Mouse (Mus musculus) heart, postnatal 0 days (tissue): Measurements from ENCODE around the gene Ift20. TPM values are rescaled to one million over a fixed set of nuclear protein-coding genes. Genes with fewer than 3 reads are reported as not detected.
"Not testable (repeated sequence)": the region's sequence is repeated elsewhere in the genome, so short reads cannot be mapped to it uniquely, and the experiment has no call there.

Experiments
- ATAC-seq: fragments of 200-750 bp; cut with Nextera tagmentation; 2 replicates; pipeline ENCODE4 v1.8.0; 2017; ENCODE audit warnings: low read depth, moderate number of reproducible peaks, moderate library complexity; ENCODE audit not compliant: insufficient read depth
- DNase-seq: peaks from one replicate; pipeline ENCODE4 v3.0.0-alpha.2; 2016; ENCODE audit warnings: low spot score
- H3K27ac ChIP-seq: fragments of 300-500 bp; sonication (generic); 2 replicates; pipeline ENCODE4 v1.5.1; 2014; ENCODE audit warnings: low read depth, mild to moderate bottlenecking
- H3K27me3 ChIP-seq: fragments of 300-500 bp; sonication (generic); 2 replicates; pipeline ENCODE4 v1.6.1; 2014; ENCODE audit warnings: low read length, mixed read lengths; ENCODE audit not compliant: control insufficient read depth, insufficient read depth
- H3K36me3 ChIP-seq: fragments of 300-500 bp; sonication (generic); replicated peaks from 2 replicates; pipeline ENCODE4 v1.6.1; 2014; ENCODE audit warnings: low read length, mixed read lengths; ENCODE audit not compliant: control insufficient read depth, insufficient read depth
- H3K4me1 ChIP-seq: fragments of 300-500 bp; sonication (generic); 2 replicates; pipeline ENCODE4 v1.6.1; 2014; ENCODE audit warnings: antibody characterized with exemption; ENCODE audit not compliant: control insufficient read depth, insufficient read depth
- H3K4me2 ChIP-seq: fragments of 300-500 bp; sonication (generic); 2 replicates; pipeline ENCODE4 v1.6.1; 2014; ENCODE audit warnings: low read depth, mild to moderate bottlenecking, low read length, moderate library complexity
- H3K4me3 ChIP-seq: fragments of 300-500 bp; sonication (generic); 2 replicates; pipeline ENCODE4 v1.5.1; 2014; ENCODE audit warnings: low read depth, low read length
- H3K9ac ChIP-seq: fragments of 300-500 bp; sonication (generic); replicated peaks from 2 replicates; pipeline ENCODE4 v1.6.1; 2014; ENCODE audit warnings: low read depth, low read length, mixed read lengths
- H3K9me3 ChIP-seq: fragments of 300-500 bp; sonication (generic); replicated peaks from 2 replicates; pipeline ENCODE4 v1.6.1; 2016; ENCODE audit warnings: low read length; ENCODE audit not compliant: control insufficient read depth
- CTCF ChIP-seq: IDR thresholded peaks from 2 replicates; pipeline ENCODE4 v1.5.1; 2016; ENCODE audit warnings: antibody characterized with exemption, control low read depth, low read depth
- EP300 ChIP-seq: IDR thresholded peaks from 2 replicates; pipeline ENCODE4 v1.6.1; 2016; ENCODE audit warnings: antibody characterized with exemption, low read depth
- whole genome bisulfite sequencing: fragments of 180-500 bp; shearing (Covaris S2); extraction: QIAGEN DNeasy Blood & Tissue Kit; methylation state at CpG from one replicate; pipeline ENCODE4 v1.1.7; 2014; 5-methylcytosine and 5-hydroxymethylcytosine counted together
- polyA plus RNA-seq: library from polyadenylated mRNA; unstranded; fragments of >200 nt; fragmentation: Nextera tagmentation; extraction: Ambion mirVana; gene quantifications from 2 replicates; pipeline ENCODE4 v1.2.1, GENCODE M21; 2015
- total RNA-seq: library from RNA; depleted of rRNA; stranded (reverse); fragments of >200 nt; gene quantifications from 2 replicates; pipeline ENCODE4 v1.2.3, GENCODE M21; 2014; ENCODE audit warnings: low replicate concordance

The Ift20 gene
- total and polyA plus RNA-seq, 2 experiments from 2014 or later = 90.8 to 111 TPM

DNA sequence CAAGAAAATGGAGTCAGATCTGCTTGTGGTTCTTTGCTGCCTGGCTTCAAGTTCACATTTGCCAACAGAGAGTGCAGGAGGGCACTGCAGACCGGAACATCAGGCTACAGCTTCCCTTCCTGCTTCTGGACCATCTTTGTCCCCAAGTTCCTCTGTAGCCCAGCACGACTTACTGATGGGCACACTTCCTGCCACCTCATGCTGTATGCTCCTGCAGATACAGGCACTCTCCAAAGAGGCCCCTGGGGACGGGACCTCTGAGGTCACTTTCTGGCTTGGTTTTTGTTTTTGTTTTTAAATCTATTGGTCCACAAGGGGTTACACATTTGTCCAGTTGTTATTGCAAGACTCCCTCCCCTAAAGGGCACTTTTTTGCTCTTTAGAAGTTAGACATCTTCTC lies 33.6 kb downstream of the Ift20 start:
- H3K4me1 ChIP-seq = peaks cover 6% of the 10 kb centered on the region
- no peak overlapping the region for H3K4me3 ChIP-seq
- H3K9ac ChIP-seq = no peak overlapping the region
- peaks cover 48% of the 10 kb centered on the region for H3K36me3 ChIP-seq
- no peak for ATAC-seq
- H3K9me3 ChIP-seq = no peaks in the 10 kb centered on the region
- TF ChIP-seq CTCF = no peak
- TF ChIP-seq EP300 = no peak
- no peak overlapping the region for H3K4me2 ChIP-seq
- H3K27ac ChIP-seq = no peak overlapping the region
- DNase-seq = no peak
- 47% methylated on average over 3 of the region's 3 CpGs for WGBS
- H3K27me3 ChIP-seq = no peaks in the 10 kb centered on the region

DNA sequence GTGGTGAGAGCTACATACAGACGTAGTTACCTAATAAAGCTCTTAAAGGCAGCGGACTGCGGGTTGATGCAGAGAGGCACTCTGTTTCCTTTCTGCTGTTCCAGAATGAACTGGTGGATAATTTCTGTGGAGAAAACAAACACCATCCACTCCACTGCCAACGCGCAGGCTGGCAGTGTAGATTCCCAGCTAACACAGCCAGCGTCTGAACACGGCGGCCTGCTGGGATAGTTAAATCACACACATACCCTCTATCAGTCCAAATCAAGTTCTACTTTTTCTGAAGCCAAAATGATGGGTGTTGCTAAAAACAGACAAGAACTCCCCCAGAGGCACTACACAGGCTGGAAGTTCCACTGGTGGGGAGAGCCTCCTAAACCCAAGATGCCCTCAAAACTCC lies 35.3 kb downstream of the Ift20 start:
- Histone ChIP-seq H3K4me3 (no peak overlapping the region), H3K4me2 (no peak overlapping the region), H3K36me3 (peaks cover 50% of the 10 kb centered on the region), H3K27me3 (no peaks in the 10 kb centered on the region), H3K9ac (no peak overlapping the region), H3K27ac (no peak overlapping the region), H3K9me3 (no peaks in the 10 kb centered on the region), H3K4me1 (peaks cover 3% of the 10 kb centered on the region; the same call in 1 of the 2 replicates)
- no peak for ATAC-seq
- WGBS = 95% methylated on average over 8 of the region's 8 CpGs
- TF ChIP-seq CTCF (no peak), EP300 (no peak)
- DNase-seq = no peak

DNA sequence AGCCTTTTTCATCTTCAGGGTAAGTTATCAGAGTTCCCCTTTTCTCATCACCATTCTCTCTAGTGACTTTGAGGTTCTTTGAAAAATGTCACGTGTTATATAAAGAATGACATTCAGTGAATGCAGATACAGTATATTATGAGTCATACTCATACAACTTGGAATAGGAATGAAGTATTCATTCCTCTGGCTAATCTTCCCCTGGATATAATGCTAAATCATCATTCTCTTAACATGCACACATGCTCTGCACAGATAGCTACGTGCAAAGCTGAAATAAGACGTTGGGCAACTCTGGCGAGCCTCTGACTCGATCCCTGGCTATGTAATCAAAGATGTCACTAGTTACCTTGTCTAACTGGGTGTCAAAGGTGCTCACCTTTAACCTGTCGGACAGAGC lies 35.7 kb downstream of the Ift20 start:
- DNase-seq = no peak
- Histone ChIP-seq H3K4me1 (no peaks in the 10 kb centered on the region), H3K4me3 (no peak overlapping the region), H3K9ac (no peak overlapping the region), H3K9me3 (no peaks in the 10 kb centered on the region), H3K4me2 (no peak overlapping the region), H3K27me3 (no peaks in the 10 kb centered on the region), H3K27ac (no peak overlapping the region), H3K36me3 (peaks cover 51% of the 10 kb centered on the region)
- 81% methylated on average over 6 of the region's 6 CpGs for WGBS
- TF ChIP-seq EP300 (no peak), CTCF (no peak)
- no peak for ATAC-seq

DNA sequence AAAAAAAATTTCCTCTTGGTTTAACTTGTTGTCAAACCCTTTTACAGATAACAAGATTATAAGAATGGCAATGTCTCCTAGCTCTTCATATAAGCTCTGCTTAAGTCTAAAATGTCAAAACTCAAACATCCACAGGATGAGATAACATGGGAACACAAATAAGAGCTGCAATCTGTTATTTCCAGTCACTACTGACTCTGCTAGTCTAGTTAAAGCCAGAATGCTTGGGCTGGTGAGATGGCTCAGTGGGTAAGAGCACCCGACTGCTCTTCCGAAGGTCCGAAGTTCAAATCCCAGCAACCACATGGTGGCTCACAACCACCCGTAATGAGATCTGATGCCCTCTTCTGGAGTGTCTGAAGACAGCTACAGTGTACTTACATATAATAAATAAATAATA lies 37.9 kb downstream of the Ift20 start:
- H3K9me3 ChIP-seq, H3K4me2 ChIP-seq, ATAC-seq, H3K27ac ChIP-seq, H3K27me3 ChIP-seq, H3K4me1 ChIP-seq, H3K4me3 ChIP-seq, DNase-seq, H3K9ac ChIP-seq: not testable (repeated sequence)
- 98% methylated on average over 3 of the region's 4 CpGs for WGBS
- peaks cover 67% of the 10 kb centered on the region for H3K36me3 ChIP-seq

DNA sequence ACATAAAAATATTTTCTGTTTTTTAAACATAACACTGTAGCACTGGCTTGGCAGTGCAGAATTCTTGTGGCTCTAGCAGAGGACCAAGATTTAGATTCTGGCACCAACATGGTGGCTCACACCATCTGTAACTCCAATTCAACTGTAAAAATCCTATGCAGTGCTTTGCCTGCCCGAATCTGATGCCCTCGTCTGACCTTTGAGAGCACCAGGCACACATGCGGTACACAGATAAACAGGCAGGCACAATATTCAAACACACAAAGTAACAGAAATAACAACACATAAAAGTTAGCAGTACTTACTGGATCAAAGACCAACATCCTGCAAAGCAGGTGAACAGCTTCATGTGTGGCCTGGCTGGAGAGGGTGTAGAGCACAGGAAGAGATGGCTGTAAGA lies 38.4 kb downstream of the Ift20 start:
- Histone ChIP-seq H3K9me3 (no peaks in the 10 kb centered on the region), H3K9ac (no peak overlapping the region), H3K4me1 (no peaks in the 10 kb centered on the region), H3K4me2 (no peak overlapping the region), H3K27me3 (no peaks in the 10 kb centered on the region), H3K27ac (no peak overlapping the region), H3K36me3 (peaks cover 68% of the 10 kb centered on the region), H3K4me3 (no peak overlapping the region)
- ATAC-seq = no peak
- no peak for DNase-seq
- TF ChIP-seq EP300 (no peak), CTCF (no peak)
- 83% methylated on average over 3 of the region's 3 CpGs for WGBS

DNA sequence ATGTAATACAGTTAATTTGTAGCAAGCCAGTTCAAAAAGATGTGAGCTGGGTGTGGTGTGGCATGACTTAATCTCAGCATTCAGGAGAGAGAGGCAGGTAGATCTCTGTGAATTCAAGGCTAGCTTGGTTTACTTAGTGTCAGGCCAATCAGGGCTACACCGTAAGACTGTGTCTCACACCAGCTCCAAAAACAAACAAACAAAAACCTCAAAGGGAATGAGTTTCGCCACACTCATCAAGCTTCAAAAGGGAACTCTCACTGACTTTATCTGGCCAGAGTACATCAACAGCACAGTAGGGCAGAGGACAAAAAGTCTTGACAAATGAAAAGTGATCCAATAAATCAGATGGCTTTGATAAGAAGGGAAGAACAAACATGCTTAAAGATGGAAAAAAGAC lies 38.8 kb downstream of the Ift20 start:
- ATAC-seq = no peak
- H3K27me3 ChIP-seq = no peaks in the 10 kb centered on the region
- no peaks in the 10 kb centered on the region for H3K9me3 ChIP-seq
- H3K36me3 ChIP-seq = peaks cover 70% of the 10 kb centered on the region
- H3K4me3 ChIP-seq = no peak overlapping the region
- no peak overlapping the region for H3K9ac ChIP-seq
- no peak overlapping the region for H3K27ac ChIP-seq
- 67% methylated on average over 2 of the region's 2 CpGs for WGBS
- no peak overlapping the region for H3K4me2 ChIP-seq
- no peak for TF ChIP-seq CTCF
- DNase-seq = no peak
- no peaks in the 10 kb centered on the region for H3K4me1 ChIP-seq
